Mouse (Mus musculus) erythroblast, embryonic 14.5 days (primary cell): Measurements from ENCODE around the gene Fgf7.

ENCODE experiments used
- GATA1 ChIP-seq: IDR thresholded peaks from 2 replicates; pipeline ENCODE4 v1.6.1; 2012; ENCODE audit warnings: low read length, inconsistent platforms, mixed read lengths
- TAL1 ChIP-seq: IDR thresholded peaks from 3 replicates; pipeline ENCODE4 v1.6.1; 2012; ENCODE audit warnings: low read length, inconsistent platforms, mixed read lengths

DNA sequence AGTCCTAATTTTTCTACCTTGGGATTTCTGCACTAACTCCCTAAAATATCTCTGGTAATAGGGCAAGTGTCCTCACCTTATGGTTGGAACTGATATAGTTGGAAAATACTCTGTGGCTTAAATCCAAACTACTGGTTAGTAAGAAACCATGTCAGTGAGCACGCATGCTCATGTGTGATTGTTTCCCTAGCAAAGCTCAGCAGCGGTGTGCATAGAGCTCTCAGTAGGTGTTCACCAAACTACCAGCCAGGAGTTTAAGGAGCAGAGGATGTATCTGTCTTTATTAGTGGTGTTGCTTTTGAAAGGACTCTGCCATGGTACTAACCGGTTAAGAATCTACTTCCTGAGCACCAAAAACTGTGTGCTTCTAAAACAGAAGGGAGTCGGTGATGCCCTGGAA, 1.7 kb downstream of the Fgf7 start:
- TF ChIP-seq TAL1 (no peak), GATA1 (no peak)
